Mouse (Mus musculus) bone marrow, adult 2 months (tissue): ENCODE results near the gene Cradd.

ENCODE experiments used
- CTCF ChIP-seq: fragments of 200-500 bp; IDR thresholded peaks from 2 replicates; pipeline ENCODE4 v1.5.1; 2011; ENCODE audit warnings: low read length, control low read depth; ENCODE audit not compliant: control insufficient read depth, insufficient read depth
- POLR2A ChIP-seq: fragments of 200-500 bp; IDR thresholded peaks from 2 replicates; pipeline ENCODE4 v1.6.1; 2011; ENCODE audit warnings: low read depth, mild to moderate bottlenecking, control low read depth, low read length, borderline replicate concordance; ENCODE audit not compliant: control insufficient read depth

DNA sequence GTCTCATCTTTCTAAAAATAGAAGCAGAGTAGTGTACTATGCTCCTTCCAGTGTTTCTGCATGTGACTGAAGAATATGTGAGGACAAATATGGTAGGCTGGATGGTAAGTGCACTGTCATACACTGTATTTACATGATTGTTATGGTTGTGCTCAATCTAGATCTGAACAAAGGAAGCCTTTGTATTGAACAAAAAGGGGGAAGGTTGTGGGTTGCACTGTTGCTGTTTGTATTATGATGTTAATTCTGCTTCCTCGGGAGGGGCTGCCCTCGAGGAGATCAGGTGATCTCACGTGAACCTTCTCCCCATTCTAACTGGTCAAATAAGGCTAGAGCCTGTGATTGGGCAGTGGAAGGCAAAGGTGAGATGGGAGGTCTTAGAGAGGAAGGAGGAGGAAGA is 103.4 kb downstream of the Cradd start:
- TF ChIP-seq CTCF (no peak), POLR2A (no peak)
